9 mouse cellular contexts compared by ENCODE assay signal in the genomic region with DNA sequence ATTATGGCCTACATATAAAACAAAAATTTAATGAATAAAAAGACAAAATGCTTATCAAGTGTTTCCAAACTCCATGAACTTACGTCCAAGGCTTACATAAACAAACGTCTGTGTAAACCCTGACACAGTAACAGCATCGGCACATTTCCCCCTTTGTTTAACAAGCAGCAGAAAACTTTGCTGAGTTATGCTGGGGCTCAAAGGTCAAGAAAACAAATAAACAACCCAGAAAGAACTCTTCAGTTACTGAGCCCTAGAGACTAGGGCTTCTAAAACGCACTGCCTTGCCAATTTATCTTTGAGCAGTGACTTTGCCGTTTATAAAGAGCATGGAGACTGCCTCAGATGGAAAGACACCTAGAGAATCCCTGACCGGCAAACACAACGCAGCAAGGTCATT. TPM values are rescaled to one million over a fixed set of nuclear protein-coding genes. Genes with fewer than 3 reads are reported as not detected.
A peak's percentile ranks its signal among the peaks of the same experiment; 100 is the strongest.
DNase-seq lines count a peak whose midpoint lies in the region; ATAC-seq and TF ChIP-seq lines count a peak whose summit lies in the region.
"Had no signal": no experiment of that assay in that cellular context is flagged by ENCODE, and none has a peak within 500 bp of the region (broad histone marks: within the 10 kb centered on the region; RNA-seq: fewer than 3 reads in every experiment).

No protein-coding gene starts in this region.

- H3K36me3 ChIP-seq in kidney, adult 2 months (ENCODE audit: control insufficient read depth, insufficient read depth, low read length) = no peaks in the 10 kb centered on the region
- H3K36me3 ChIP-seq in embryonic facial prominence, embryonic 10.5 days (replicated peaks) = peaks cover 41% of the 10 kb centered on the region
- H3K36me3 ChIP-seq in hindbrain, embryonic 16.5 days (ENCODE audit: control insufficient read depth, insufficient read depth, low read length) = peaks cover 7% of the 10 kb centered on the region
- H3K36me3 ChIP-seq in midbrain, embryonic 12.5 days = peaks cover 20% of the 10 kb centered on the region

- peaks cover 22% of the 10 kb centered on the region for H3K4me1 ChIP-seq in kidney, adult 2 months (ENCODE audit: control insufficient read depth, insufficient read depth, low read length)
- peaks cover 44% of the 10 kb centered on the region for H3K4me1 ChIP-seq in embryonic facial prominence, embryonic 10.5 days
- peaks cover 4% of the 10 kb centered on the region for H3K4me1 ChIP-seq in hindbrain, embryonic 16.5 days (ENCODE audit: control insufficient read depth, insufficient read depth, low read depth, low read length)
- peaks cover 22% of the 10 kb centered on the region for H3K4me1 ChIP-seq in midbrain, embryonic 12.5 days

- H3K27ac ChIP-seq in kidney, adult 2 months (ENCODE audit: insufficient read depth, low read depth, low read length) = peak overlapping the region; percentile 95
- H3K27ac ChIP-seq in embryonic facial prominence, embryonic 10.5 days (replicated peaks) = peak overlapping the region; percentile 68
- no peak overlapping the region; the same call in 1 of the 2 replicates for H3K27ac ChIP-seq in hindbrain, embryonic 16.5 days (ENCODE audit: low read depth, low read length)
- H3K27ac ChIP-seq in midbrain, embryonic 12.5 days (replicated peaks) = peak overlapping the region; percentile 52; the same call in 1 of the 2 replicates

- H3K27me3 ChIP-seq in kidney, adult 2 months (replicated peaks; ENCODE audit: control insufficient read depth, insufficient read depth, low read length) = no peaks in the 10 kb centered on the region
- no peaks in the 10 kb centered on the region for H3K27me3 ChIP-seq in embryonic facial prominence, embryonic 10.5 days (replicated peaks; ENCODE audit: low read depth, poor library complexity, severe bottlenecking)
- H3K27me3 ChIP-seq in hindbrain, embryonic 16.5 days (replicated peaks; ENCODE audit: control insufficient read depth, insufficient read depth, low read length) = no peaks in the 10 kb centered on the region
- no peaks in the 10 kb centered on the region for H3K27me3 ChIP-seq in midbrain, embryonic 12.5 days

- H3K4me2 ChIP-seq in hindbrain, embryonic 16.5 days (ENCODE audit: low read length) = peak overlapping the region; percentile 13; the same call in 1 of the 2 replicates
- no peak overlapping the region for H3K4me2 ChIP-seq in midbrain, embryonic 12.5 days (replicated peaks)

- DNase-seq in kidney, adult 2 months = peak; percentile 77
- DNase-seq in kidney, adult 11 months = no peak
- no peak for DNase-seq in embryonic facial prominence, embryonic 10.5 days (ENCODE audit: low spot score)
- DNase-seq in layer of hippocampus, postnatal 14 days (ENCODE audit: low spot score in 2 of 2) = no peak
- no peak for DNase-seq in embryo, embryonic 9.5 days (ENCODE audit: extremely low spot score)
- DNase-seq: thymus, adult 2 months had no signal

- 0 out of 2 replicates have a peak, but pooled peaks cover 3% of the 10 kb centered on the region for H3K9me3 ChIP-seq in embryonic facial prominence, embryonic 10.5 days
- peaks cover 3% of the 10 kb centered on the region; the same call in 1 of the 2 replicates for H3K9me3 ChIP-seq in hindbrain, embryonic 16.5 days (ENCODE audit: control insufficient read depth, low read length)
- no peaks in the 10 kb centered on the region for H3K9me3 ChIP-seq in midbrain, embryonic 12.5 days

- no peak for ATAC-seq in hindbrain, embryonic 16.5 days
- no peak for ATAC-seq in midbrain, embryonic 12.5 days (ENCODE audit: low FRiP score, low read depth)
- no peak for ATAC-seq in granulocyte monocyte progenitor cell, adult 5-6 weeks (replicated peaks; ENCODE audit: poor library complexity, severe bottlenecking)

- 20% methylated on average over 7 of the region's 7 CpGs for WGBS in kidney, adult 2 months
- WGBS in embryonic facial prominence, embryonic 10.5 days = 32% methylated on average over 7 of the region's 7 CpGs
- 48% methylated on average over 7 of the region's 7 CpGs for WGBS in hindbrain, embryonic 16.5 days
- WGBS in midbrain, embryonic 12.5 days = 46% methylated on average over 7 of the region's 7 CpGs

- H3K9ac ChIP-seq in hindbrain, embryonic 16.5 days (ENCODE audit: low read depth, low read length) = no peak overlapping the region
- H3K9ac ChIP-seq in midbrain, embryonic 12.5 days (replicated peaks) = no peak overlapping the region

- no peak for TF ChIP-seq POLR2A in kidney, adult 2 months (IDR thresholded peaks at IDR 0.05; ENCODE audit: low read depth, low read length)

- no peak for TF ChIP-seq CTCF in kidney, adult 2 months (conservative IDR thresholded peaks at IDR 0.05; ENCODE audit: insufficient read depth, insufficient read length, low read depth, low read length)

- no peak overlapping the region for H3K4me3 ChIP-seq in kidney, adult 2 months (ENCODE audit: insufficient read depth, low read depth, low read length)
- 0 out of 2 replicates have a peak overlapping the region, but pooled peaks have one; percentile 31 for H3K4me3 ChIP-seq in embryonic facial prominence, embryonic 10.5 days
- H3K4me3 ChIP-seq in hindbrain, embryonic 16.5 days (ENCODE audit: low read length) = no peak overlapping the region
- no peak overlapping the region for H3K4me3 ChIP-seq in midbrain, embryonic 12.5 days

RNA-seq across cellular contexts. Expression of a gene that starts 17.7 kb away (rescaled TPM):
- 38.6 and 42.0 TPM in 2 replicates for polyA plus RNA-seq in kidney, adult 2 months (2012; rRNA removed)
- polyA plus RNA-seq in embryonic facial prominence, embryonic 10.5 days (2016; fragmentation: Nextera tagmentation; extraction: Ambion mirVana) = 138 and 139 TPM in 2 replicates
- 163 and 169 TPM in 2 replicates for polyA plus RNA-seq in hindbrain, embryonic 16.5 days (2015; fragmentation: Nextera tagmentation; extraction: Ambion mirVana)
- polyA plus RNA-seq in midbrain, embryonic 12.5 days (2016; fragmentation: Nextera tagmentation; extraction: Ambion mirVana) = 133 and 139 TPM in 2 replicates
- total RNA-seq in layer of hippocampus, postnatal 14 days (2021) = 10 to 100 TPM; 73.9 to 80.1 TPM
- total RNA-seq in granulocyte monocyte progenitor cell, adult 5-6 weeks (2014; fragmentation: Nextera tagmentation) = 0.98 and 20.5 TPM in 2 replicates
- 0.41 and 0.73 TPM in 2 replicates for total RNA-seq in granulocyte monocyte progenitor cell, adult 5-6 weeks (2017)
